In genomic region chrX:99872228-99872627, GRCm38 (mm10) we compare ENCODE assay signal across 37 mouse cellular contexts. TPM values are rescaled to one million over a fixed set of nuclear protein-coding genes. Genes with fewer than 3 reads are reported as not detected.
DNase-seq lines count a peak whose midpoint lies in the region; ATAC-seq and TF ChIP-seq lines count a peak whose summit lies in the region.
"Had no signal": no experiment of that assay in that cellular context is flagged by ENCODE, and none has a peak within 500 bp of the region (broad histone marks: within the 10 kb centered on the region; RNA-seq: fewer than 3 reads in every experiment).

No protein-coding gene starts in this region.

- peak; percentile 48 for DNase-seq in embryonic facial prominence, embryonic 14.5 days (ENCODE audit: low spot score)
- no peak for DNase-seq in embryonic facial prominence, embryonic 10.5 days (ENCODE audit: low spot score)
- no peak for DNase-seq in heart, adult 9 months (ENCODE audit: low spot score in 2 of 2)
- DNase-seq in heart, postnatal 0 days (ENCODE audit: low spot score) = peak; percentile 11
- DNase-seq in heart, postnatal 4 days = no peak
- DNase-seq in 3T3-L1 (ENCODE audit: low read depth, low spot score) = peak; percentile 1
- no peak for DNase-seq in right cerebral cortex, adult 2 months (ENCODE audit: low spot score in 2 of 2)
- DNase-seq: adrenal gland, postnatal 10 days; cerebellum, adult 9-10 months; cerebellum, postnatal 36 days; gastrocnemius, postnatal 14 days; kidney, adult 2 months; kidney, postnatal 36 days; liver, postnatal 0 days; lung, postnatal 4 days; right cerebral cortex, adult 18-20 months; right cerebral cortex, postnatal 4 days; thymus, adult 2 months; thymus, postnatal 36 days had no signal

- H3K4me2 ChIP-seq in embryonic facial prominence, embryonic 14.5 days (ENCODE audit: low read depth, low read length) = no peak overlapping the region
- no peak overlapping the region for H3K4me2 ChIP-seq in heart, embryonic 12.5 days
- no peak overlapping the region for H3K4me2 ChIP-seq in heart, postnatal 0 days (ENCODE audit: low read depth, low read length)
- H3K4me2 ChIP-seq: embryonic facial prominence, embryonic 12.5 days; hindbrain, embryonic 12.5 days; intestine, embryonic 15.5 days; limb, embryonic 13.5 days; liver, embryonic 12.5 days; midbrain, embryonic 12.5 days; neural tube, embryonic 12.5 days had no signal

- no peak overlapping the region for H3K4me3 ChIP-seq in embryonic facial prominence, embryonic 14.5 days (ENCODE audit: low read depth, low read length)
- H3K4me3 ChIP-seq in embryonic facial prominence, embryonic 10.5 days = no peak overlapping the region
- no peak overlapping the region for H3K4me3 ChIP-seq in heart, embryonic 12.5 days
- no peak overlapping the region for H3K4me3 ChIP-seq in heart, postnatal 0 days (ENCODE audit: low read depth, low read length)
- H3K4me3 ChIP-seq: embryonic facial prominence, embryonic 12.5 days; hindbrain, embryonic 12.5 days; intestine, embryonic 15.5 days; layer of hippocampus, adult 2 months; left cerebral cortex, adult 2 months; limb, embryonic 13.5 days; liver, embryonic 12.5 days; megakaryocyte, embryonic 14.5 days; midbrain, embryonic 12.5 days; myocyte; neural tube, embryonic 12.5 days had no signal

- no peaks in the 10 kb centered on the region for H3K4me1 ChIP-seq in embryonic facial prominence, embryonic 14.5 days (ENCODE audit: control insufficient read depth, insufficient read depth, low read length)
- H3K4me1 ChIP-seq in embryonic facial prominence, embryonic 10.5 days = no peaks in the 10 kb centered on the region
- H3K4me1 ChIP-seq in heart, embryonic 12.5 days (replicated peaks) = peaks cover 12% of the 10 kb centered on the region
- no peaks in the 10 kb centered on the region for H3K4me1 ChIP-seq in heart, postnatal 0 days (ENCODE audit: control insufficient read depth, insufficient read depth)
- H3K4me1 ChIP-seq: embryonic facial prominence, embryonic 12.5 days; hindbrain, embryonic 12.5 days; intestine, embryonic 15.5 days; limb, embryonic 13.5 days; liver, embryonic 12.5 days; megakaryocyte, embryonic 14.5 days; midbrain, embryonic 12.5 days; neural tube, embryonic 12.5 days had no signal

- no peak for TF ChIP-seq CTCF in heart, postnatal 0 days (IDR thresholded peaks at IDR 0.05; ENCODE audit: low read depth)

- no peaks in the 10 kb centered on the region for H3K36me3 ChIP-seq in embryonic facial prominence, embryonic 14.5 days (ENCODE audit: control insufficient read depth, insufficient read depth, low read length)
- no peaks in the 10 kb centered on the region for H3K36me3 ChIP-seq in embryonic facial prominence, embryonic 10.5 days (replicated peaks)
- no peaks in the 10 kb centered on the region for H3K36me3 ChIP-seq in heart, embryonic 12.5 days
- H3K36me3 ChIP-seq in heart, postnatal 0 days (replicated peaks; ENCODE audit: control insufficient read depth, insufficient read depth, low read length) = no peaks in the 10 kb centered on the region
- H3K36me3 ChIP-seq: embryonic facial prominence, embryonic 12.5 days; hindbrain, embryonic 12.5 days; intestine, embryonic 15.5 days; limb, embryonic 13.5 days; liver, embryonic 12.5 days; midbrain, embryonic 12.5 days; neural tube, embryonic 12.5 days had no signal

- no peak overlapping the region for H3K9ac ChIP-seq in embryonic facial prominence, embryonic 14.5 days (ENCODE audit: low read depth, low read length)
- H3K9ac ChIP-seq in heart, embryonic 12.5 days = no peak overlapping the region
- no peak overlapping the region for H3K9ac ChIP-seq in heart, postnatal 0 days (replicated peaks; ENCODE audit: low read depth, low read length)
- H3K9ac ChIP-seq: embryonic facial prominence, embryonic 12.5 days; hindbrain, embryonic 12.5 days; intestine, embryonic 15.5 days; limb, embryonic 13.5 days; liver, embryonic 12.5 days; liver, postnatal 0 days; midbrain, embryonic 12.5 days; neural tube, embryonic 12.5 days had no signal

- 58% methylated on average over 4 of the region's 4 CpGs for WGBS in embryonic facial prominence, embryonic 14.5 days
- WGBS in embryonic facial prominence, embryonic 10.5 days = 67% methylated on average over 4 of the region's 4 CpGs
- 68% methylated on average over 4 of the region's 4 CpGs for WGBS in heart, embryonic 12.5 days
- 44% methylated on average over 4 of the region's 4 CpGs for WGBS in heart, postnatal 0 days

- 0 out of 2 replicates have a peak, but pooled peaks cover 3% of the 10 kb centered on the region for H3K9me3 ChIP-seq in embryonic facial prominence, embryonic 14.5 days (ENCODE audit: control insufficient read depth, low read length)
- H3K9me3 ChIP-seq in embryonic facial prominence, embryonic 10.5 days = no peaks in the 10 kb centered on the region
- no peaks in the 10 kb centered on the region for H3K9me3 ChIP-seq in heart, embryonic 12.5 days (replicated peaks)
- H3K9me3 ChIP-seq in heart, postnatal 0 days (replicated peaks; ENCODE audit: control insufficient read depth, low read length) = no peaks in the 10 kb centered on the region
- H3K9me3 ChIP-seq: embryonic facial prominence, embryonic 12.5 days; hindbrain, embryonic 12.5 days; intestine, embryonic 15.5 days; limb, embryonic 13.5 days; liver, embryonic 12.5 days; megakaryocyte, embryonic 14.5 days; midbrain, embryonic 12.5 days; neural tube, embryonic 12.5 days had no signal

- no peak overlapping the region for H3K27ac ChIP-seq in embryonic facial prominence, embryonic 14.5 days (replicated peaks; ENCODE audit: low read depth, low read length)
- no peak overlapping the region for H3K27ac ChIP-seq in embryonic facial prominence, embryonic 10.5 days (replicated peaks)
- peak overlapping the region; percentile 60; the same call in 1 of the 2 replicates for H3K27ac ChIP-seq in heart, embryonic 12.5 days (ENCODE audit: poor library complexity, severe bottlenecking)
- H3K27ac ChIP-seq in heart, postnatal 0 days (ENCODE audit: low read depth) = peak overlapping the region; percentile 79
- H3K27ac ChIP-seq: embryonic facial prominence, embryonic 12.5 days; hindbrain, embryonic 12.5 days; hindbrain, postnatal 0 days; intestine, embryonic 15.5 days; layer of hippocampus, adult 2 months; left cerebral cortex, adult 2 months; limb, embryonic 13.5 days; liver, embryonic 12.5 days; midbrain, embryonic 12.5 days; neural tube, embryonic 12.5 days had no signal

- no peak for ATAC-seq in embryonic facial prominence, embryonic 14.5 days (ENCODE audit: low read depth)
- no peak for ATAC-seq in heart, embryonic 12.5 days (ENCODE audit: insufficient number of reproducible peaks, low FRiP score)
- ATAC-seq in heart, postnatal 0 days (ENCODE audit: insufficient read depth, low read depth) = no peak
- ATAC-seq: forebrain, embryonic 16.5 days; hindbrain, postnatal 0 days; intestine, embryonic 15.5 days; liver, embryonic 12.5 days; liver, postnatal 0 days; Patski had no signal

- TF ChIP-seq EP300 in heart, postnatal 0 days (IDR thresholded peaks at IDR 0.05; ENCODE audit: low read depth) = no peak

- H3K27me3 ChIP-seq in embryonic facial prominence, embryonic 14.5 days (replicated peaks; ENCODE audit: control insufficient read depth, insufficient read depth, low read length) = peaks cover 20% of the 10 kb centered on the region
- H3K27me3 ChIP-seq in embryonic facial prominence, embryonic 10.5 days (replicated peaks; ENCODE audit: low read depth, poor library complexity, severe bottlenecking) = peaks cover 84% of the 10 kb centered on the region
- no peaks in the 10 kb centered on the region for H3K27me3 ChIP-seq in heart, embryonic 12.5 days (replicated peaks)
- no peaks in the 10 kb centered on the region for H3K27me3 ChIP-seq in heart, postnatal 0 days (ENCODE audit: control insufficient read depth, insufficient read depth, low read length)

RNA-seq across cellular contexts. Expression of gene Tmem28, which starts 51.4 kb away (rescaled TPM):
- 0.58 and 0.77 TPM in 2 replicates for polyA plus RNA-seq in embryonic facial prominence, embryonic 14.5 days (2014; fragmentation: Nextera tagmentation; extraction: Ambion mirVana)
- polyA plus RNA-seq in embryonic facial prominence, embryonic 10.5 days (2016; fragmentation: Nextera tagmentation; extraction: Ambion mirVana) = 0.22 and 0.23 TPM in 2 replicates
- polyA plus RNA-seq in heart, embryonic 12.5 days (2016; fragmentation: Nextera tagmentation; extraction: Ambion mirVana) = not detected in 2 replicates
- total RNA-seq in heart, postnatal 0 days (2014; rRNA removed; ENCODE audit: low replicate concordance) = not detected in 2 replicates
- polyA plus RNA-seq in heart, postnatal 0 days (2015; fragmentation: Nextera tagmentation; extraction: Ambion mirVana) = not detected in 2 replicates
- total RNA-seq in heart, postnatal 4 days (2021) = not detected
- total RNA-seq: heart, postnatal 10 days; MEL had no signal
- polyA plus RNA-seq: kidney, embryonic 16.5 days; liver, embryonic 12.5 days; liver, postnatal 0 days; myocyte; Patski had no signal

Comparison
In these comparisons a context has a peak if more than half of its experiments do, and no peak if none do; other contexts are left out.
1. DNase-seq: peak in embryonic facial prominence, embryonic 14.5 days (single experiment), heart, postnatal 0 days (single experiment) and 3T3-L1 (single experiment); none in embryonic facial prominence, embryonic 10.5 days (single experiment), heart, adult 9 months (0 of 2), heart, postnatal 4 days (single experiment) and right cerebral cortex, adult 2 months (0 of 2).
2. H3K27ac ChIP-seq: peak in heart, embryonic 12.5 days (single experiment) and heart, postnatal 0 days (single experiment); none in embryonic facial prominence, embryonic 14.5 days (single experiment) and embryonic facial prominence, embryonic 10.5 days (single experiment).